Mouse (Mus musculus) CH12.LX (cell line): ENCODE measurements at regions not wholly inside any gene's neighbourhood (a gene's known extent, or its start where the extent isn't known, plus 50 kb on each side); places are given as distances from the start of the nearest gene placed in this dataset.
"Not testable (repeated sequence)": the region's sequence is repeated elsewhere in the genome, so short reads cannot be mapped to it uniquely, and the experiment has no call there.

ENCODE experiments used
- DNase-seq: peaks from one replicate; pipeline ENCODE4 v3.0.0-alpha.2; 2013; ENCODE audit errors: extremely low read depth
- H3K27ac ChIP-seq: 2 replicates; pipeline ENCODE4 v1.5.1; 2012; ENCODE audit warnings: low read depth, mild to moderate bottlenecking, control low read depth, moderate library complexity; ENCODE audit not compliant: insufficient read depth
- H3K27me3 ChIP-seq: replicated peaks from 2 replicates; pipeline ENCODE3; 2012; ENCODE audit warnings: inconsistent platforms
- H3K36me3 ChIP-seq, 2 experiments: replicated peaks in 1 of 2; 2 replicates each; pipeline versions ENCODE3 to v1.6.1; 2012; ENCODE audit warnings: inconsistent platforms in 1 of 2, low read length in 1 of 2, mild to moderate bottlenecking in 1 of 2, mixed read lengths in 1 of 2, moderate library complexity in 1 of 2; ENCODE audit not compliant: control insufficient read depth in 1 of 2, insufficient read depth in 1 of 2
- H3K4me1 ChIP-seq, 2 experiments: 2 replicates each; pipeline ENCODE4 v1.6.1; 2012; ENCODE audit warnings: inconsistent platforms in 1 of 2, moderate library complexity in 1 of 2; ENCODE audit not compliant: insufficient read depth in 2 of 2, control insufficient read depth in 1 of 2
- H3K4me2 ChIP-seq: 2 replicates; pipeline ENCODE4 v1.6.1; 2012; ENCODE audit warnings: low read depth, mild to moderate bottlenecking, control low read depth; ENCODE audit not compliant: poor library complexity, insufficient read depth, severe bottlenecking
- H3K4me3 ChIP-seq, 3 experiments: fragments of 150-350 bp in 1 of 3; sonication (generic) in 1 of 3; replicated peaks in 1 of 3; 2 replicates each; pipeline versions ENCODE3 to v1.5.1; 2011 to 2012; ENCODE audit warnings: low read depth in 2 of 3, low read length in 2 of 3, mild to moderate bottlenecking in 2 of 3, moderate library complexity in 2 of 3, control low read depth in 1 of 3, improper control_type of control experiment in 1 of 3, inconsistent platforms in 1 of 3, mixed read lengths in 1 of 3; ENCODE audit not compliant: poor library complexity in 1 of 3
- H3K79me2 ChIP-seq: replicated peaks from 2 replicates; pipeline ENCODE4 v1.6.1; 2012; ENCODE audit warnings: mild to moderate bottlenecking, moderate library complexity; ENCODE audit not compliant: control insufficient read depth, poor library complexity, insufficient read depth, severe bottlenecking; ENCODE audit errors: extremely low read depth
- H3K9ac ChIP-seq: 2 replicates; pipeline ENCODE4 v1.6.1; 2012; ENCODE audit warnings: low read depth, mild to moderate bottlenecking, control low read depth, moderate library complexity; ENCODE audit not compliant: insufficient read depth
- H3K9me3 ChIP-seq: replicated peaks from 2 replicates; pipeline ENCODE3; 2012; ENCODE audit warnings: low read length, inconsistent platforms, mixed read lengths
- CHD1 ChIP-seq: IDR thresholded peaks from 2 replicates; pipeline ENCODE4 v1.6.1; 2012; ENCODE audit warnings: low read depth, low read length, improper control_type of control experiment, inconsistent platforms
- CHD2 ChIP-seq: IDR thresholded peaks from 2 replicates; pipeline ENCODE4 v1.6.1; 2011; ENCODE audit warnings: low read length, improper control_type of control experiment
- CTCF ChIP-seq, 2 experiments: IDR thresholded peaks in 1 of 2; conservative IDR thresholded peaks in 1 of 2; 2 replicates each; pipeline ENCODE4 v1.5.1; 2011 to 2012; ENCODE audit warnings: low read depth in 2 of 2, low read length in 2 of 2, improper control_type of control experiment in 1 of 2, inconsistent platforms in 1 of 2, mild to moderate bottlenecking in 1 of 2, moderate library complexity in 1 of 2
- ELF1 ChIP-seq: IDR thresholded peaks from 2 replicates; pipeline ENCODE4 v1.6.1; 2014; ENCODE audit warnings: low read depth, mild to moderate bottlenecking, inconsistent platforms, low read length, improper control_type of control experiment
- EP300 ChIP-seq: IDR thresholded peaks from 2 replicates; pipeline ENCODE4 v1.6.1; 2011; ENCODE audit warnings: low read length, improper control_type of control experiment
- IRF4 ChIP-seq: IDR thresholded peaks from 2 replicates; pipeline ENCODE4 v1.6.1; 2014; ENCODE audit warnings: low read depth, mild to moderate bottlenecking, inconsistent platforms, low read length, improper control_type of control experiment
- JUND ChIP-seq: conservative IDR thresholded peaks from 2 replicates; pipeline ENCODE4 v1.6.1; 2011; ENCODE audit warnings: low read depth, low read length, improper control_type of control experiment
- KAT2A ChIP-seq: IDR thresholded peaks from 2 replicates; pipeline ENCODE4 v1.6.1; 2012; ENCODE audit warnings: low read length, improper control_type of control experiment, inconsistent platforms; ENCODE audit not compliant: insufficient replicate concordance
- MAX ChIP-seq: IDR thresholded peaks from 2 replicates; pipeline ENCODE4 v1.6.1; 2011; ENCODE audit warnings: low read length, improper control_type of control experiment
- MEF2A ChIP-seq: IDR thresholded peaks from 2 replicates; pipeline ENCODE4 v1.6.1; 2014; ENCODE audit warnings: low read depth, mild to moderate bottlenecking, inconsistent platforms, low read length, improper control_type of control experiment, borderline replicate concordance
- POLR2A ChIP-seq: IDR thresholded peaks from 2 replicates; pipeline ENCODE4 v1.6.1; 2011; ENCODE audit warnings: low read depth, mild to moderate bottlenecking, improper control_type of control experiment, low read length
- RAD21 ChIP-seq: IDR thresholded peaks from 2 replicates; pipeline ENCODE4 v1.6.1; 2011; ENCODE audit warnings: low read depth, mild to moderate bottlenecking, low read length, improper control_type of control experiment, moderate library complexity
- SIN3A ChIP-seq: IDR thresholded peaks from 2 replicates; pipeline ENCODE4 v1.6.1; 2012; ENCODE audit warnings: low read length, improper control_type of control experiment, inconsistent platforms
- SMC3 ChIP-seq: IDR thresholded peaks from 2 replicates; pipeline ENCODE4 v1.6.1; 2011; ENCODE audit warnings: low read depth, low read length, improper control_type of control experiment
- TCF12 ChIP-seq: IDR thresholded peaks from 2 replicates; pipeline ENCODE4 v1.6.1; 2014; ENCODE audit warnings: low read depth, mild to moderate bottlenecking, inconsistent platforms, low read length, improper control_type of control experiment
- UBTF ChIP-seq: IDR thresholded peaks from 2 replicates; pipeline ENCODE4 v1.6.1; 2012; ENCODE audit warnings: low read depth, mild to moderate bottlenecking, inconsistent platforms, low read length, improper control_type of control experiment, moderate library complexity
- USF2 ChIP-seq: conservative IDR thresholded peaks from 2 replicates; pipeline ENCODE4 v1.6.1; 2011; ENCODE audit warnings: low read depth, low read length, improper control_type of control experiment
- ZNF384 ChIP-seq: IDR thresholded peaks from 2 replicates; pipeline ENCODE4 v1.6.1; 2012; ENCODE audit warnings: low read depth, low read length, improper control_type of control experiment, inconsistent platforms
- dilution Hi-C: fragments of 300-500 bp; cut with MboI; formaldehyde crosslinking; loops from 2 replicates; pipeline ENCODE4 v1.14.3; 2020; ENCODE audit warnings: low sequenced_read_pairs; ENCODE audit not compliant: extremely low pct_unique_long_range_greater_than_20kb, extremely low pct_ligation_motif_present
- in situ Hi-C: fragments of 300-500 bp; cut with MboI; formaldehyde crosslinking; loops from 3 replicates; pipeline ENCODE4 v1.14.3; 2019; ENCODE audit warnings: low sequenced_read_pairs, low pct_ligation_motif_present, low pct_unique_long_range_greater_than_20kb, mixed read lengths

- H3K4me1 ChIP-seq, H3K4me2 ChIP-seq, H3K9ac ChIP-seq, DNase-seq, H3K27me3 ChIP-seq, H3K79me2 ChIP-seq, H3K4me3 ChIP-seq, H3K36me3 ChIP-seq, dilution Hi-C loops, H3K27ac ChIP-seq, in situ Hi-C loops, H3K9me3 ChIP-seq: not testable (repeated sequence)
- 0 out of 4 replicates have a peak, but pooled peaks of 1 of the 2 experiments have one; percentile 3 for TF ChIP-seq CTCF (conservative IDR thresholded peaks at IDR 0.05 in 1 of 2, IDR thresholded peaks at IDR 0.05 in 1 of 2; ENCODE audit: low read depth in 2 of 2, low read length in 2 of 2)
These were observed 195.4 kb upstream of the Pcdh17 start for GRCm38 (mm10) chr14:84248006-84248405.

GRCm38 (mm10) chr14:84252583-84252982 is 190.8 kb upstream of the Pcdh17 start:
- no peak overlapping the region for H3K4me3 ChIP-seq
- TF ChIP-seq ELF1: no peak
- TF ChIP-seq CHD2: no peak
- no peak for TF ChIP-seq TCF12
- no peak for TF ChIP-seq ZNF384
- no peak for TF ChIP-seq SIN3A
- no peak for TF ChIP-seq UBTF
- no peak for TF ChIP-seq MEF2A
- dilution Hi-C loops (no loop called here), in situ Hi-C loops (loop anchor here (25.0 kb wide), 1 partner anchor 185 kb away; the partner anchor contains the start of gene Pcdh17)
- no peak overlapping the region for H3K9ac ChIP-seq
- H3K27me3 ChIP-seq: no peaks in the 10 kb centered on the region
- no peaks in the 10 kb centered on the region for H3K4me1 ChIP-seq
- no peak overlapping the region for H3K27ac ChIP-seq
- no peak for DNase-seq
- H3K9me3 ChIP-seq: no peaks in the 10 kb centered on the region
- no peaks in the 10 kb centered on the region for H3K36me3 ChIP-seq
- H3K4me2 ChIP-seq: no peak overlapping the region
- no peaks in the 10 kb centered on the region for H3K79me2 ChIP-seq

DNA sequence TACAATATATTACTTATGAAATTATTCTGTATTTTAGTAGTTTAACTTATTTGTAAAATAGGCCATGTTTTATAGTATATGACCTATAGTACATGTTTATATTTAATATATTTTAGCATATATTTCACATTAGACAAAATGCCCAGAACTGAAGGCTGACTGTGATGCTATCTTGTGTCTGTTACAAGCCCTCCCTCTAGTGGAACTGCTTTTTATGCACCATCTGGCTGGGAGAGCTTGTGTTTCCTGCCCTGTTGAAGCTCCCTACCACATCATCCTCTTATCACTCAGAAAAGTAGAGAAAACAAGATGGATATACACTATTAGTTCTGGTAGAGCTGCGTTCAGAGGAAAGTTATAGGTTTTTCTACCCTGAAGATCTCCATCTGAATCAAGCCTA is 185.7 kb upstream of the Pcdh17 start:
- no peak overlapping the region for H3K4me2 ChIP-seq
- H3K27me3 ChIP-seq: no peaks in the 10 kb centered on the region
- TF ChIP-seq KAT2A (no peak), RAD21 (peak; percentile 60), CHD1 (no peak), CTCF (conservative IDR thresholded peaks at IDR 0.05 in 1 of 2, IDR thresholded peaks at IDR 0.05 in 1 of 2; ENCODE audit: low read depth in 2 of 2, low read length in 2 of 2) (peak in 1 of 2 experiments; percentile 53; a peak in 2 of 4 replicates), MEF2A (no peak), JUND (no peak), EP300 (no peak), SMC3 (peak; percentile 43; the same call in 1 of the 2 replicates), USF2 (no peak), POLR2A (no peak), MAX (no peak), IRF4 (no peak)
- TF ChIP-seq, all 38 proteins: peak for 3
- H3K27ac ChIP-seq: no peak overlapping the region
- DNase-seq: peak; percentile 45
- H3K4me1 ChIP-seq: peaks cover 0 to 8% of the 10 kb centered on the region in 2 experiments; a peak in 1 of 4 replicates
- no peak overlapping the region for H3K4me3 ChIP-seq
- in situ Hi-C loops: loop anchor here (25.0 kb wide), 1 partner anchor 180 kb away; the partner anchor contains the start of gene Pcdh17
- H3K9me3 ChIP-seq: no peaks in the 10 kb centered on the region
- no peaks in the 10 kb centered on the region for H3K79me2 ChIP-seq
- no peak overlapping the region for H3K9ac ChIP-seq
- H3K36me3 ChIP-seq: no peaks in the 10 kb centered on the region
- dilution Hi-C loops: no loop called here
